Mouse (Mus musculus): ENCODE measurements around the gene Cstf3.

DNA sequence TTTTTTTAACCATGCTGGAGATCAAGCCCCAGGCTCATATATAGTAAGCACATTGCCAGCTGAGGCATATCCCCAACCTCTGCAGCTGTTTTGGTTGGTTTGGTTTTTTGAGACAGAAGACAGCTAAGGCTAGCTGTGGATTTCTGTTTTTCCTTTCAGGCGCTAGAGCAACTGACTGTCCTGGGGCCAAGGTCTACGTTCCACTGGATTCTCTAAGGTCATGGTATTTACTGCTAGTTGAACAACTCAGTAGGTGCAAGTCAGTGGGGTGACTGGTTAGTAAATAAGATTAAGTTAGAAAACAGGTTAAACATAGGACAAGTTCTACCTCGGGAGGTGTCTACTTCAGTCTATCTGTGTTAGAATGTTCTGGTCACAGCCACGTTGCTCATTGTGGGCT, 94.4 kb downstream of the Cstf3 start:
- TF ChIP-seq ZNF384 (IDR thresholded peaks at IDR 0.05; ENCODE audit: low read depth, low read length), result no peak
- TF ChIP-seq USF2 (IDR thresholded peaks at IDR 0.05; ENCODE audit: borderline replicate concordance in 1 of 2, insufficient read depth in 1 of 2, low read depth in 1 of 2, low read length in 2 of 2), result no peak
- no peak for TF ChIP-seq POLR2A (IDR thresholded peaks at IDR 0.05; ENCODE audit: control insufficient read depth in 1 of 2, insufficient read depth in 1 of 2, low read depth in 1 of 2, low read length in 2 of 2, poor library complexity in 1 of 2)
- TF ChIP-seq MEF2A (IDR thresholded peaks at IDR 0.05; ENCODE audit: extremely low read depth, insufficient replicate concordance, low read depth, low read length, poor library complexity, severe bottlenecking), result no peak
- TF ChIP-seq CTCF (IDR thresholded peaks at IDR 0.05 in 2 of 3, conservative IDR thresholded peaks at IDR 0.05 in 1 of 3; ENCODE audit: control insufficient read depth in 1 of 3, insufficient read depth in 1 of 3, low read depth in 2 of 3, low read length in 3 of 3, poor library complexity in 1 of 3, severe bottlenecking in 1 of 3), result no peak
- TF ChIP-seq KAT2A (conservative IDR thresholded peaks at IDR 0.05; ENCODE audit: low read depth, low read length), result no peak
- TF ChIP-seq POLR2AphosphoS2 (IDR thresholded peaks at IDR 0.05; ENCODE audit: low read length), result no peak
- no peak for TF ChIP-seq RCOR1 (IDR thresholded peaks at IDR 0.05; ENCODE audit: low read depth, low read length)
- no peak for TF ChIP-seq CHD2 (IDR thresholded peaks at IDR 0.05; ENCODE audit: low read length)

All from MEL (cell line).